Mouse (Mus musculus) myocyte (in vitro differentiated cells): ENCODE measurements around the gene Gm20388.

Experiments used
- E2F4 ChIP-seq: IDR thresholded peaks from one replicate; pipeline ENCODE4 v1.6.1; 2011; ENCODE audit warnings: mild to moderate bottlenecking, control low read depth, moderate library complexity; ENCODE audit not compliant: insufficient read depth
- POLR2A ChIP-seq: IDR thresholded peaks from one replicate; pipeline ENCODE4 v1.6.1; 2011; ENCODE audit warnings: low read depth, mild to moderate bottlenecking, control low read depth, moderate library complexity; ENCODE audit not compliant: insufficient read length

DNA sequence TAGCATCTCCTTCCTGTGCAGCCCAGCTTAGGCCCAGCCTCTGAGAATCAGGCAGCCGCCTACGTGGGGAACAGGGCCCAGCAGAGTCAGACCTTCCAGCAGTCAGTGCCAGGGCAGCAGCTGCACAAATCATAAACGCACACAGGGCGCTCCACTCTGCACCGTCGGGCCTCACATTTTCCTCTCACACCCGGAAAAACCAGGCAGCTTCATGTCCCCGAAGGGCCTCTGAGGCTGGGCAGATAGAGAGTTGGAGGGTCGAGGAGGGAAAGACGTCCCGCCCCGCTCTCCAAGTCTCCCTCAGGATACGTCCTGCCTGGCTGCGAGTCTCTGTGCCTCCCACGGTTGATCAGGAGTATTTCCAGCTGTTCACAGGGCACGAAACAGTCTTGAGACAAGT lies 2600.9 kb downstream of the Gm20388 start:
- no peak for TF ChIP-seq POLR2A
- TF ChIP-seq E2F4: no peak
